In the genomic region with DNA sequence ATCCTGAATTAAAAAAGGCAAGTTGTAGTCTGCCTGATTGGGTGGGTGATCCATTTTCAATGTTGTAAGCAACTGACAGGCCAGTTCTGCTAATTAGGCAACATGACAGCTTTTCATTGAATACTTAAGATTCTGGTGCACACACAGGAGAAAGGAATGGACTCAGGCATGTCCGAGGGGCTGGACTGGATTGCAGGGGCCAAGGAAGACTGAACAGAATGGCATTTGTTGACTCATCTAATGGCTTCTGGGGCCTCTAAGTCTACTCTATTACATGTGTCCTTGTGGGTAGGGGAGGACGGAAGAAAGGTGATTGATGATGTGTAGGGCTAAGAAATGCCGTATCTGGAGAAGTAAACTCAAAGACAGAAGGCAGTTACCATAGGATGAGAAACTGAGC, we compare ENCODE assay signal across 26 mouse cellular contexts.
"Had no signal": no experiment of that assay in that cellular context is flagged by ENCODE, and none has a peak within 500 bp of the region (broad histone marks: within the 10 kb centered on the region; RNA-seq: fewer than 3 reads in every experiment).

No protein-coding gene starts in this region.

- H3K4me1 ChIP-seq: kidney, embryonic 15.5 days; limb, embryonic 12.5 days; liver, embryonic 13.5 days; liver, embryonic 15.5 days had no signal

- H3K27ac ChIP-seq: gastrocnemius, adult 2 months; heart, adult 2 months; heart, embryonic 13.5 days; heart, embryonic 15.5 days; hindbrain, embryonic 13.5 days; hindbrain, embryonic 15.5 days; hindbrain, postnatal 0 days; kidney, embryonic 15.5 days; kidney, postnatal 0 days; limb, embryonic 10.5 days; limb, embryonic 12.5 days; liver, embryonic 13.5 days; liver, embryonic 15.5 days had no signal

- H3K4me3 ChIP-seq: gastrocnemius, adult 2 months; heart, adult 2 months; heart, embryonic 13.5 days; heart, embryonic 15.5 days; hindbrain, embryonic 13.5 days; hindbrain, embryonic 15.5 days; kidney, embryonic 15.5 days; limb, embryonic 10.5 days; limb, embryonic 12.5 days; liver, embryonic 13.5 days; liver, embryonic 15.5 days had no signal

- DNase-seq: gastrocnemius, adult 2 months; gastrocnemius, postnatal 10 days; gastrocnemius, postnatal 25 days; heart, adult 11 months; heart, adult 2 months; heart, postnatal 14 days; heart, postnatal 36 days; kidney, adult 11 months; kidney, adult 2 months; kidney, adult 9 months; kidney, postnatal 14 days; kidney, postnatal 36 days; layer of hippocampus, adult 9-11 months; layer of hippocampus, postnatal 36 days; liver; liver, embryonic 13.5 days had no signal
